Mouse (Mus musculus) cerebellum, adult 18-20 months (tissue): ENCODE measurements around the gene Ccdc155.
"Not testable (repeated sequence)": the region's sequence is repeated elsewhere in the genome, so short reads cannot be mapped to it uniquely, and the experiment has no call there.

Experiments
- DNase-seq, 2 experiments: peaks; one replicate each; pipeline ENCODE4 v3.0.0; 2021

The Ccdc155 gene

DNA sequence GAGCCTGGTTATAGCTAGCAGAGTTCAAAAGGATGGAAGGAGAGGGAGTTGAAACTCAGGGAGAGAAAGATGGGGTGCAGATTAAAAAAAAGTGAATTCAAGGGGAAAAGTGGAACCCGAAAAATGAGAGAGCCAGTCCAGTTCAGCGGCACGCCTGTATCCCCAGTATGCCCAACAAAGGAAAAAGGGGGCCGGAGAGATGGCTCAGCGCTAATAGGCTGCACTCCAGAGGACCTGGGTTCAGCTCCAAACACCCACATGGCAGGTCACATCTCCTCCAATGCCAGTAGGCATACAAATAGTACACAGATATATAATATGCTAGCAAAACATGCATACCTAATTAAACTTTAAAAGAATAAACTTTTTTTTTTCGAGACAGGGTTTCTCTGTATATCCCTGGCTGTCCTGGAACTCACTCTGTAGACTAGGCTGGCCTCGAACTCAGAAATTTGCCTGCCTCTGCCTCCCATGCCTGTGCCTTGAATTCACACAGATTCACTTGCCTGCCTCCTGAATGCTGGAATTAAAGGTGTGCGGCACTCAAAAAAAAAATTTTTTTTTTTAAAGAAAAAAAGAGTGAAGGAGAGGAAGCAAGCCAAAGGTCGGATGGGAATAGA is 41.6 kb downstream of the Ccdc155 start:
- peak in 1 of 2 experiments; percentile 39 for DNase-seq

DNA sequence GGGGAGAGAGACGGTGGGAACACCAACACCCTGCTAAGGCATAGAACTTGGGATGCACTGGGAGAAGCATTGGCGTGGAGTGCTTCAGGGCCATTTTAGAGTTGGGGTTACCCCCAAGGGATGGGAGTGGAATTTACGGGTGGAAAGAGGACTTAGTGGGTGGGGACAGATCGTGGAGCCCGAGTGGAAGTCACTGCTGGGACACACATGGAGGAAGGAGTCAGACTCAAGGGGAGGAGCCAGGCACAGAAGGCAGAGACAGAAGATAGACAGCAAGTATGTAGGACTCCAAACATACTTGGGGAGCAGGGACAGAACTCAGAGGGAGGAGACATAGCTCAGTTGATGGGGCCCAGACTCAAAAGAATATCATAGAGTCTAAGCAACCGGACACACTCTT is 42.1 kb downstream of the Ccdc155 start:
- DNase-seq: peak in 1 of 2 experiments; percentile 61

DNA sequence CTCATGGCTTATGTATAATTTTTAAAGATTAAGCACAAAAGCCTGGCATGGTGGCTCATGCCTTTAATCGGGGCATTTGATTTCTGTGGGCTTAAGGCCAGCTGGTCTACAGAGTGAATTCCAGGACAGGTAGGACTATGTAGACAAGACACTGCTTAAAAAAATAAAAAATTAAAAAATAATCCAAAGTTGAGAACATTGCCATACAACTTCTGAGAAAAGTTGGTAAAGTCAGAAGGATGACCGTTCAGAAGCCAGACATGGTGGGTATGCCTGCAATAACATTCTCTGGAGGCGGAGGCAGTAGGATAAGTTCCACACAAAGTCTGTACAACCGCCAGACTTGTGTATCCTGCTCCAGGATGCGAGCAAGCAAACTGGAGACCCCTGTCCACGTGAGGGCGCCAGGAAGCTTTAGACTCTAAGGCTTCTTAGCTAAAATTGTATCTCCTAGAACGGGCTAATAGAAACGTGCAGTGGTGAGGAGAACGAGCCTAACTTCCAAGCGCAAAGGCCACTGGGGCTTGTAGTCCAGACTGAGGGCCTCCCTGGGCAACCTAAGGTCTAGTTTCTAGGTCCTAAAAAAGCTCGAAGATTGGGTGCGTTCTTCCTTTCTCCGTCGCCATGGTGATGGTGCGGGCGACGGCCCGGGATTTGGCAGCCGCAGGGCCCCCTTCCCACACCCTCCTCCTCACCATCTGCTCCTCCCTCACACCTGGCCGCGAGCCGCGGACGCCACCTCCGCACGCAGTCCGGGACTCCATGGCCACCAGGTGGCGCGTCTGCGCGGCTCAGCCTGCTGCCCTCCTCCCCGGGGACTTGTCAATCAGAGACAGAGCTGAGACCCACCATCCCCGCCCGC is 42.8 kb downstream of the Ccdc155 start:
- DNase-seq: peak; percentile 97 to 99

DNA sequence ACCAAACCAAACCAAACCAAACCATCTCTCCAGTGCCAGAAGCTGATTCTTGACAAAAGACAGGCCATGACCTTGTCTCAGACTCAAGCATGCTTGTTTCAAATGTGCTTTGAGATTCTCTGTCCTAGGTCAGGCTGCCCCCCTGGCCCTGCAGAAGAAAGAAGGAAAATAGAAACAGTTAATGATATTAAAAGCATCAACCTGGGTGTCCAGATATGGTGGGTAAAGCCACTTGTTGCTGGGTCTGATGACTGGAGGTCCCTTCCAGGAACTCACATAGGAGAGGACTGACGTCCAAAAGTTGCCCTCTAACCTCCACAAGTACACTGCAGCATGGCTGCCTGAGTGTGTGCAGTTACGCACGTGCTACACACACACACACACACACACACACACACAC is 43.8 kb downstream of the Ccdc155 start:
- peak in 1 of 2 experiments; percentile 15 for DNase-seq

DNA sequence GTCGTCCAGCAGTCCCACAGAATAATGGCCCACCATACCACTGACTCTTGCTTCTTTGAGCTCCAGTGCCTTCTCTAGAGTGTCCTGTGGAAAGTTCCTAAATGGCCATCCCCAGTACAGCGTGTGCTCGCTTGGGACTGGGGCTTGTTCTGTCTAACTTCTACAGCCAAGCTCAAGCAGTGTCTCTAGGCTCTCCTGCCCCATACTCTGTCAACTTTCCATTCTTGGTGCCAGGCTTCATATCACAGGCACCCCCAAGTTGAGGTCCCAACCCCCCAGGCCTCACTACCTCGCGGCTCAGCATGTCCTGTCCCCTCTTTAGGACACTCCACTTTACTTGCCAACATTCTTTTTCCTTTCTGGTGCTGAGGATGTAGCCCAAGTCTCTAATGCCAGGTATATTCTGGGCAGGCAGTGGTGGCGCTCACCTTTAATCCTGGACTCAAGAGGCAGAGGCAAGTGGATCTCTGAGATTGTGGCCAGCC is 44.3 kb downstream of the Ccdc155 start:
- DNase-seq: no peak

DNA sequence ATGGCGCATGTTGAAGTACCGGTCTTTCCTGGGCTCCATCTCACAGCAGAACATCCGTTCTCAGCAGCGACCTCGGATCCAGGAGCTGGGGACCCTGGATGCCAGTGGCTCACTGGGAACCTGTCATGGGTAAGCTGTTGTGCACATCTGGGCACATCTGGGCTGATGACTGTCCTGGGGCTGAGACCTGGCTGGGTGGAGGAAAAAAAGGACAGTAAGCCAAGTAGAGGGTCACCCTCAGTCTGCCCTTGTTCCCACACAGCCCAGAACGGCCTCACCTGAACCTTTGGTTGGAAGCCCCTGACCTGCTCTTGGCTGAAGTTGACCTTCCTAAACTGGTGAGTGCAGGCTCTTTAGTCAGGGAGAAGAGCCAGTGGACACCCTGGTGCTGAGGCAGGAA is 45.7 kb downstream of the Ccdc155 start:
- DNase-seq: peak in 1 of 2 experiments; percentile 18

DNA sequence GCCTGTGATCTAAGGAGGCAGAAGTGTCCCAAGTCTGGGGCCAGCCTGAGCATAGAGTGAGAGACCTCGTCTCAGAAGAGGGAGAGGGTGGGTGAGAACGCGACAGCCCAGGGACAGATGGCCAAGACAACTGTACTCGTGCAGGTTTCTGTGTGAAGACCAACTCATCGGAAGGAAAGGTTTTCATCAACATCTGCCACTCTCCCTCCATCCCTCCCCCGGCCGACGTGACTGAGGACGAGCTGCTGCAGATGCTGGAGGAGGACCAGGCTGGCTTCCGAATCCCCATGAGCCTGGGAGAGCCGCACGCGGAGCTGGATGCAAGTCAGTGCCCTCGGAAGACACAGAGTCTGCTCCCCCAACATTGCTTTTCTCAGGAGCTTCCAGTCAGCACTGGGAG is 47.2 kb downstream of the Ccdc155 start:
- no peak for DNase-seq

DNA sequence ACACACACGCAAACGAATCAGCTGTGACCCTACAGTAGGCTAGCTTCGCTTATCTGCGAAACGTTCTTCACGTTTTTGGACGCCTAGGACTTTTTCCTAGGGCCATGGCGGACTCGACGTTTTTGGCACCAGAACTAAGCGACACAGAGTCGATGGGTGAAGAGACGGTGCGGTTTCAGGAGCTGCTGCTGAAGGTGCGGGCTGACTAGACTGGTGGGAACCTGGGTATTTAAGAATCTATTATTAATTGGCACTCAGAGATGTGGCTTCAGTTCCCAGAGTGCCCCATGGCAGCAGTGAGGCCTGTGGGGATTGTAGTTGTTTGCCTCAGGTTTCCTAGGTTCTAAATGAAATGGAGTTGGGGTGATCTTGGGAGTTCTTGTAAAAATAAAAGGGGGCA is 48.5 kb downstream of the Ccdc155 start:
- DNase-seq: no peak

DNA sequence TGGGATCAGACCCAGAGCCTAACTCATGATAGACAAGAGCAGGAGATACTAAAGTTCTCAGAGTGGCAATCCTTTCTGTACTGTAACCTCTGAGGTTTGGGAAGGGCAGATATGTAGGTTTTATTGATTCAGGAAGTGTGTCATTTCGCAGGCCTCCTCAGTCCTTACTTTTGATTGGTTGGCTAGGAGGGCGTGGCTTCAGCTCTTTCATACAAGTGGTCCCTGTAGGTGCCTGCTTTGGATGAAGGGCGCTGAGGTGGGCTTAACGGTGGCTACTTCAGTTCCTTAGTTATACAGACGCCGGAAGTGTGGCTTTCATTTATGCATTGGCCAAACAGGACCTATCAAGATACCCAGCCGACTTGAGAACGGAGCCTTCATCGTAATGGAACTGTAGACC is 49.1 kb downstream of the Ccdc155 start:
- DNase-seq: no peak

DNA sequence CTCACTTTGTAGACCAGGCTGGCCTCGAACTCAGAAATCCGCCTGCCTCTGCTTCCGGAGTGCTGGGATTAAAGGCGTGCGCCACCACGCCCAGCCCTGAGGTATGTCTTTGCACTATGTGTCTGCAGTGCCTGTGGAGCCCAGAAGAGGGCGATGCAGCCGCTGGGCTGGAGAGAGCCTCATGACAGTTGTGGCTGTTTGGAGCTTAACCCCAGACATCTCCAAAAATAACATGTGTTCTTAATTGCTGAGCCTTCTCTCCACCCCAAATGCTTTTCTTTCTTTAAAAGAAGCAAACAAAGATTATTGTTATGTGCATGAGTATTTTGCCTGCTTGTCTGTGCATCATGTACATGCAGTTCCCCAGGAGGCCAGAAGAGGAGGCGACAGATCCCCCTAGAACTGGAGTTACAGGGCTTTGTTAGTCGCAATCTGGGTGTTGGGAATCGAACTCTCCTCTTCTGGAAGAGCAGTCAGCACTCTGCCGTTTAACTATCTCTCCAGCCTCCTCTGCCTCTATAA is 49.6 kb downstream of the Ccdc155 start:
- DNase-seq: peak; percentile 66 to 70

DNA sequence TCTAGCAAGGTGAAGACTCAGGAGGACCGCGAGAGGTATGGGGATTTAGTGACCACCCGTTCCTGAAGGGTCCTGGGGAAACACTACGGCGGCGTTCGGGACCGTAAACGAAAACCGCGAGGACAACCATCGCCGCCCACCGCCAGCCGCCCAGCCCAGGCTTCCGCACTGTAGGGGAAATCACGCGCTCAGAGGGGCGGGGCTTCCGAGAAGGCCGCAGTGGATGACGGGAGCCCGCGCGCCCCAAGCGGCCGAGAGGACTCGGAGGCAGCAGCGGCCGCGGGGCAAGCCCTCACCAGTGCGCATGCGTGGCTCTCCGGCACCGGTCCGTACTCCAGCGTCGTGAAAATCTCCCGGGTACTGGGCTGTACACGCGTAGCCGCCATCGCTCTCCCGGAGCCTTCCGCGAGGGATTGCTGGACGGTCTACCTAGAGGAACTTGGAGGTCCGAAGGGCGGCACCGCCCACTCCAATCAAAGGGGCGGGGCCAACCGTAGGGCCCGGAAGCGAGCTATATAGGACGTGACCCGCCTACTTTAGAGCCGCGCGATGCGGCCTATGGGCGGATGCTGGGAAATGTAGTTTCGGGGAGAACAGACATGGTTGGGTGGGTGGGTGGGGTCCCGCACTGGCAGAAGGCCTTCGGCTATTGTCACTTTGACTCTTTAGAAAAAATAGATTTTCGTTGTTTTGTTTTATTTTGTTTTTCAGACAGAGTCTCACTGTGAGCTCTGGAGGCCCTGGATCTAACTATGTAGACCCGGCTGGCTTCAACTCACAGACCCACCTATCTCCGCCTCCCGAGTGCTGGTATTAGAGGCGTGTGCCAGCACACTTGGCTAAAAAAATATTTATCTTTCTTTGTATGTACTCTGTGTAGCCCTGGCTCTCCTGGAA is 50.3 kb downstream of the Ccdc155 start, which contains the start of the genes Pih1d1 and Aldh16a1:
Pih1d1 (plus strand) TSS at position 208 of the 897 bp plus-strand sequence.
Aldh16a1 (minus strand) TSS at position 489 of the 897 bp plus-strand sequence.
- DNase-seq: peak; percentile 97 to 99

DNA sequence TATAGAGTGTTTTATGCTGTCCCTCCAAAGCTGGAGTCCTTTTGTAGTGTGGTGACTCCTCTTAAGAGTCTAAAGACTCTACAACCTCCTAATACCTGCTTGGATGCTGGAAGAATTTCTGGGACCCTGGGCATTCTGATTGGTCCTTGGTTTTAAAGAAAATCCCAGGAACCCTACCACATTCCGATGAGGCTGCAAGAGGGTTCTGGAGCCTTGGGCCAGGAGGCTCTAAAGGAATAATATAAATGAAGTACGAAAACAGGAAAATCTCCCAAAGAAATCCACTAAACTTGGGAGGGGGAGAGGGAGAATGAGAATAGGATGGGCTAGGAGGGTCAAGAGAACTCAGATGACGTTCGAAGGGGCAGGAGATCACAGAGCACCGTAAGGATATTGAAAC is 51.1 kb downstream of the Ccdc155 start:
- no peak for DNase-seq

DNA sequence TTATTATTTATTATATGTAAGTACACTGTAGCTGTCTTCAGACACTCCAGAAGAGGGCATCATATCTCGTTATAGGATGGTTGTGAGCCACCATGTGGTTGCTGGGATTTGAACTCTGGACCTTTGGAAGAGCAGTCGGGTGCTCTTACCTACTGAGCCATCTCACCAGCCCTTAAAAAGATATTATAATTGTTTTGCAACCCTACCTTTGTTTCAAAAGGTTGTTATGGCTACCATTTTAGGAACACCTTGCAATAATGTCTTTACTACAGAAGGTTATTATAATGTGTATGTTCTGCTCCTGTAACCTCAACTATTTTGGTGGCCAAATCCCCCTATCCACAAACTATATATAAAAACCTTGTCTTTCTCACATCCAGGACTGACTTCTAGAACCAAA is 51.6 kb downstream of the Ccdc155 start:
- DNase-seq: not testable (repeated sequence)

DNA sequence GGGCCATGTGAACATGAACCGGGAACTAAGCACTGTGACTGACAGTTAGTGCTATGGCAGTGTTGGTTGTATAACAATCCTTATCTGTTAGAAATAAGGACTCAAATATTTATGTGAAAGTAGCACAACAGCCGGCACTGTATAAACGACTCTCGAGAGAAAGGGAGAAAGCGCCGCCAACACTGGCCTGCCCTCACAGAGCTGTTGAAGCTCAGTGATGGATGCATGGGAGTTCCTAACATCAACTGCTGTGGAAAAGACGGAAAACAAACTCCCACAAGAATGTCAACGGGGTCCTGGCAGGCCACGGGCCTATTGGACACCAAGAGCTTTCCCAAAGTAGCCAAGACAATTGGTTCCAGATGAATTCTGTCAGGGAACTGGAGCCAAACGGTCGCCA is 53.4 kb downstream of the Ccdc155 start:
- no peak for DNase-seq

DNA sequence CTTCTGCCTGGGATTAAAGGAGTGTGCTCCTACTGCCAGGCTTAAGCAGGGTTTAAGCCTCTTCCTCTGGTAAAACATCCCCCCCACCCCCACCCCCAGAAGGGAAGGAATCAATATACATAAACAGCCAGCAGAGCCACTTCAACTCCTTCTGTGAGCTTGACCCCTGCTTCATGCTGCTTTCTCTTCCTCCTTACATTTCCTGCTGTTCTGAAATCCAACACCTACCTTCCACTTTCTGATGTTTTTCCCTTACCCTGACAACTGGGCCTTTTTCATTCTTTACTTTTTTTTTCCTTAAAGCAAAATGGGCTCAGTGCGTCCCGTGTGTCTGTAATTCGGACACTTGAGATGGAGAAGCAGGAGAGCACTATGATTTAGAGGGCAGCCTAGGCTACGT is 54.4 kb downstream of the Ccdc155 start:
- no peak for DNase-seq

DNA sequence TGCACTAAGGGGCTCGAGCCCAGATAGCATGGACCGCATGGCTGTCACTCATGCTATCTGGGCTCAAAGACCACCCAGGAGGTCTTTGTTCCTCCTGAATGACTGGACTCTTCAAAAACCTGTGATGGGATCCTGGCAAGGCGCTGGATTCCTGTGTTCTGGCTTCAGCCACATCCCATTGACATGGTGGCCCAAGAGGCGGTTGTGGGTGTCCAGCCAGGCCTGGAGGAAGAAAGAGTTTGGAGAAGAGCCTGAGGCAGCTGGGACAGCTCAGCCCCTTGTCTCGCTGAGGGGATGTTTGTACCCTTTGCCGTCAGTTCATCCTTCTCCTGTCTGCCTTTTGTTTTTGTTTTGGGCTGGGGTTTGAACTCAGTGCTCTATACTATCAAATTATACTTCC is 55.1 kb downstream of the Ccdc155 start:
- DNase-seq: no peak

DNA sequence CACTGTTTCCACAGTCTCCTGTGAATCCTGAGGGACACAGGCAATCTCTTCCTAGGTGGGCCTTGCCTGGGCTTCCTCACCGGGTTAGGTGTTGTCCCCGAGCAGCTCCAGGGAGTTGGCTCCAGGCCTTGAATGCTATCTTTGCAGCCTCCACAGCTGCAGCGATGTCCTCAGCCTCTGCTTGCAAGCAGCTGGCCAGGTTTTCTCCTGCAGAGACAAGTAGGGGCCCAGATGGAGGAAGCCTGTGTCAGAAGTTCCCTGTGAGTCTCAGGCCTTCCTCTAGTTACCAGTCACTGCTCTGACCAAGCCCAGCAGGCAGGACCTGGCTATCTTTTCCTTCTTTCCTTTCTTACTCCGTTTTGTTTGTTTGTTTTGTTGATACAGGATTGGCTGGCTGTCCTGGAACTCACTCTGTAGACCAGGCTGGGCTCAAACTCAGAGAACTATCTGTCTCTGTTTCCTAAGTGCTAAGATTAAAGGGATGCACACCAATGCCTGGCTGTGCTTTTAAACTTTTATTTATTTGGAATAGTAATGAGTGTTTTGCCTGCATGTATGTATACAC is 56.1 kb downstream of the Ccdc155 start:
- DNase-seq: no peak

DNA sequence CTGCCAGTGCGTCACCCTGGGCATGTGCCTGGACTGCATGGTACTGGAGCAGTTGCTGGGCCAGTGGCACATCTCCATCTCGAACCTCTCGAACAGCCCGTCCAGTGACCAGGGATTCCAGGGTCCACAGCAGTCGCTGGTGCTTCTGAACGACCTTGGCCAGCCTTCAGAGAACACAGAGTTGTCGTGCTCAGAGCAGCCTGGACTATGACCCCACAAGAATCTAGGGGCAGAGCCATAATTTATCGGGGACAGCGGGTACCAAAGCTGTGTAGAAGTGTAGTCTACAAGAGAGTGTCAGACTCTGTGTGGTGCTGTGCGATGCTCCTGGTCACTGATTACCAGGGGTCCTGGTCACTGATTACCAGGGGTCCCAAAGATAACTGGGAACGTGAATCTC is 56.8 kb downstream of the Ccdc155 start:
- DNase-seq: no peak

DNA sequence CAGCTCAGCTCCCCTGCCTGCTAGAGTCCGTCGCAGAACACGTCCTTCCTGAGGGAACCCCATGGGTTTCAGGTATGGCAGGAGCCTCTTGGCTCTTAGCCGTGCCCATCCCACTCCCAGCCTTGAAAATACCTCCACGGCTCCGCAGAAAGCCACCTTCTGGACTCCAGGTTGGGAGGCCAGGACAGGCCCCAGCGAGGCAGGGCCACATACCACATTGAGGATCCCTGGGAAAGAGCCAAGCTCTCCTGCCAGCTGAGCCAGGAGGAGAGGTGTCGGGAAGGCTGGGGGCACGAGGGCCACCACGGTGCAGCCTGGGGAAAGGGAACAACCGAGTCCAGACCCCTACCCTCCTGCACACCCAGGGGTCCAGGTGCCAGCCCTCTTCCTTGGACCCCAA is 57.4 kb downstream of the Ccdc155 start:
- no peak for DNase-seq

DNA sequence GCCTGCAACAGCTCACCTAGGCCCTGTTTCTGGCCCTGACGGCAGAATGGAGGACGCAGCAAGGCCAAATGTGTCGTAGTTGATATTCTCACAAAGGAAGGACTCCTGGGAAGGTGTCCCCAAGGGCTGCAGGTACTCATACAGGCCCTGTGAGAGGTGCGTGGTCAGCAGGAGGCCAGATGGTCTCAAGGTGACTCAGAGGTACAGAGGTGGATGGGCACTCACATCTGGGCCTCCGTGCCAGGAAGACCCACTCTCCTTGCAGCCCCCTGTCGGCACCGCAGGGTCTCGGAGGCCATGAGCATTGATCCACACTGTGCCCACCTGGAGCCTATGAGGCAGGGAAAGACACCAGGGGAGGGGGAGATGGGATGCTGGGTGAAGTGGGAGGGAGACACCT is 59.2 kb downstream of the Ccdc155 start:
- DNase-seq: no peak

DNA sequence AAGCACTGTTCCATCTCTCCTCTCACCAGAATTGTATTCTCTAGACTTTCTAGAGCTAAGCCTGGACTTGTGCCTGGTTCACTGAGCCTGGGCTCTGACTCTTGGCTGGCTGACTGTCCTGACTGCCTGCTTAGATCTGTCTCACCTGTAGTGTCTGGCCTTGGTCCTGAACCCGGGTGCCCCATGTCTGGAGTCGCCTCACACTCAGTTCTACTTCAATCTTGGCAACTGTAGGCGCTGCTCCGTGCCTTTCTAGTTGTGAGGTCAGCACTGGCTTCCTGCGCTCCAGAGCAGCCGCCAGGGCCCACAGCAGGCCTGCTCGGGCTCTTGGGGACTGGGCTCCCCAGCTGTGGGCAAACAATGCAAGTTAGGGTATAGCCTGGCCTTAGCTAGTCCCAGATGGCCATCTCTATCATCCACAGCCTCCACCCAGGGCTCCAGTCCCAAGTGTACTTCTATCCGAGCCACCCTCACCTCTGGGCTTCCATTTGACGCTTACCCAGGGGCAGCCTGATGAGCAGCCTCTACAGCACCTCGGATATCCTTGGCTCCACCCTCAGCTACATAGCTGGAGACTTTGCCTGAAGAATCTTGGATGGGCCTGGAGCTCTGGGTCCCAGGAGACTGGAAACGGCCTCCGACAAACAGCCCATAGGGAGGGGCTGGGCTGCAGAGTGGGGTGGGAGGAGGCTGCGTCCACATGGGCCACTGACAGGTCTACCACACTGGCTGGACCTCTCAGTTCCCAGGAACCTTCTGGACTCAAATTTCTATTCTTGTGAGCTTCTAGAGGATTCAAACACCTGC is 60.1 kb downstream of the Ccdc155 start:
- DNase-seq: no peak

DNA sequence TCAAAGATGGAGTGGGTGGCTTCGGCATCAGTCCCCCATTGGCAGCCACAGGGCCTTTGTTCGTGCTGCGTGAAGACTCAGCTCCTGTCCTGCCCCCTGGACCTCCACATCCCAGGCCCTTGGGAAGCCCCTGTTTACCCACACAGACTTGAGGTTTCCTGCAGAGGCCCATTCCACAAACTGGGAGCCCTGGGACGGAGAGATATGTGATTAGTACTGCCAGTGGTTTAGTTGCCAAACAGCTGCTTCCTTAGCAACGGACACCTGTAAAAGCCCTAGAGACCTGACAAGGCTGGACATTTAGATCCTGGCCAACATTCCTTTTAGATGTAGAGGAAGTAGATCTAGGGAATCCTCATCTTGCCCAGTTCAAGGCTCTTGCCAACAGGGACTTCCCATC is 62.8 kb downstream of the Ccdc155 start:
- DNase-seq: no peak
